11 mouse cellular contexts compared by ENCODE assay signal in genomic region chr5:140583732-140584368, GRCm38 (mm10). TPM values are rescaled to one million over a fixed set of nuclear protein-coding genes. Genes with fewer than 3 reads are reported as not detected.
DNase-seq lines count a peak whose midpoint lies in the region; ATAC-seq and TF ChIP-seq lines count a peak whose summit lies in the region.
"Had no signal": no experiment of that assay in that cellular context is flagged by ENCODE, and none has a peak within 500 bp of the region (broad histone marks: within the 10 kb centered on the region; RNA-seq: fewer than 3 reads in every experiment).

No protein-coding gene starts in this region.

- H3K9ac ChIP-seq in intestine, embryonic 15.5 days = no peak overlapping the region
- H3K9ac ChIP-seq in intestine, embryonic 16.5 days (ENCODE audit: low read depth, low read length) = no peak overlapping the region
- no peak overlapping the region for H3K9ac ChIP-seq in embryonic facial prominence, embryonic 14.5 days (ENCODE audit: low read depth, low read length)
- peak overlapping the region; percentile 41; the same call in 1 of the 2 replicates for H3K9ac ChIP-seq in hindbrain, embryonic 16.5 days (ENCODE audit: low read depth, low read length)
- no peak overlapping the region for H3K9ac ChIP-seq in midbrain, postnatal 0 days (replicated peaks; ENCODE audit: low read length, poor library complexity, severe bottlenecking)
- no peak overlapping the region for H3K9ac ChIP-seq in liver, postnatal 0 days (replicated peaks)

- H3K36me3 ChIP-seq in intestine, embryonic 15.5 days = no peaks in the 10 kb centered on the region
- no peaks in the 10 kb centered on the region for H3K36me3 ChIP-seq in intestine, embryonic 16.5 days (ENCODE audit: control insufficient read depth, insufficient read depth, low read length)
- no peaks in the 10 kb centered on the region for H3K36me3 ChIP-seq in embryonic facial prominence, embryonic 14.5 days (ENCODE audit: control insufficient read depth, insufficient read depth, low read length)
- H3K36me3 ChIP-seq in hindbrain, embryonic 16.5 days (ENCODE audit: control insufficient read depth, insufficient read depth, low read length) = no peaks in the 10 kb centered on the region
- H3K36me3 ChIP-seq in midbrain, postnatal 0 days (ENCODE audit: insufficient read depth, low read length) = no peaks in the 10 kb centered on the region
- no peaks in the 10 kb centered on the region for H3K36me3 ChIP-seq in liver, postnatal 0 days (replicated peaks; ENCODE audit: insufficient read depth, low read length)

- no peaks in the 10 kb centered on the region for H3K9me3 ChIP-seq in intestine, embryonic 15.5 days
- H3K9me3 ChIP-seq in intestine, embryonic 16.5 days (ENCODE audit: control insufficient read depth, low read length) = no peaks in the 10 kb centered on the region
- no peaks in the 10 kb centered on the region for H3K9me3 ChIP-seq in embryonic facial prominence, embryonic 14.5 days (ENCODE audit: control insufficient read depth, low read length)
- H3K9me3 ChIP-seq in hindbrain, embryonic 16.5 days (ENCODE audit: control insufficient read depth, low read length) = no peaks in the 10 kb centered on the region
- H3K9me3 ChIP-seq in midbrain, postnatal 0 days (ENCODE audit: low read length) = no peaks in the 10 kb centered on the region
- H3K9me3 ChIP-seq in liver, postnatal 0 days (ENCODE audit: low read length) = no peaks in the 10 kb centered on the region

- TF ChIP-seq EP300 in liver, postnatal 0 days (IDR thresholded peaks at IDR 0.05; ENCODE audit: low read depth) = no peak

- peaks cover 17% of the 10 kb centered on the region for H3K4me1 ChIP-seq in intestine, embryonic 15.5 days (replicated peaks)
- H3K4me1 ChIP-seq in intestine, embryonic 16.5 days (ENCODE audit: control insufficient read depth, insufficient read depth, low read length) = peaks cover 20% of the 10 kb centered on the region
- H3K4me1 ChIP-seq in embryonic facial prominence, embryonic 14.5 days (ENCODE audit: control insufficient read depth, insufficient read depth, low read length) = peaks cover 39% of the 10 kb centered on the region
- peaks cover 21% of the 10 kb centered on the region for H3K4me1 ChIP-seq in hindbrain, embryonic 16.5 days (ENCODE audit: control insufficient read depth, insufficient read depth, low read depth, low read length)
- H3K4me1 ChIP-seq in midbrain, postnatal 0 days (ENCODE audit: insufficient read depth, low read length) = peaks cover 12% of the 10 kb centered on the region
- H3K4me1 ChIP-seq in liver, postnatal 0 days (ENCODE audit: insufficient read depth) = no peaks in the 10 kb centered on the region

- TF ChIP-seq CTCF in midbrain, postnatal 0 days (IDR thresholded peaks at IDR 0.05) = no peak
- TF ChIP-seq CTCF in liver, postnatal 0 days (IDR thresholded peaks at IDR 0.05; ENCODE audit: low read depth) = no peak

- 53% methylated on average over 6 of the region's 6 CpGs for WGBS in intestine, embryonic 15.5 days
- 60% methylated on average over 6 of the region's 6 CpGs for WGBS in intestine, embryonic 16.5 days
- WGBS in embryonic facial prominence, embryonic 14.5 days = 46% methylated on average over 5 of the region's 6 CpGs
- WGBS in hindbrain, embryonic 16.5 days = 17% methylated on average over 6 of the region's 6 CpGs
- 27% methylated on average over 6 of the region's 6 CpGs for WGBS in midbrain, postnatal 0 days
- 71% methylated on average over 5 of the region's 6 CpGs for WGBS in liver, postnatal 0 days (ENCODE audit: insufficient replicate concordance)

- H3K27ac ChIP-seq in intestine, embryonic 15.5 days = no peak overlapping the region
- H3K27ac ChIP-seq in intestine, embryonic 16.5 days (ENCODE audit: low read length) = no peak overlapping the region
- H3K27ac ChIP-seq in embryonic facial prominence, embryonic 14.5 days (replicated peaks; ENCODE audit: low read depth, low read length) = peak overlapping the region; percentile 30
- H3K27ac ChIP-seq in hindbrain, embryonic 16.5 days (ENCODE audit: low read depth, low read length) = peak overlapping the region; percentile 23
- 0 out of 2 replicates have a peak overlapping the region, but pooled peaks have one; percentile 6 for H3K27ac ChIP-seq in midbrain, postnatal 0 days (ENCODE audit: low read depth, low read length)
- H3K27ac ChIP-seq in liver, postnatal 0 days (ENCODE audit: low read depth) = no peak overlapping the region

- no peak overlapping the region for H3K4me3 ChIP-seq in intestine, embryonic 15.5 days (replicated peaks)
- H3K4me3 ChIP-seq in intestine, embryonic 16.5 days (ENCODE audit: low read length) = no peak overlapping the region
- H3K4me3 ChIP-seq in embryonic facial prominence, embryonic 14.5 days (ENCODE audit: low read depth, low read length) = no peak overlapping the region
- H3K4me3 ChIP-seq in hindbrain, embryonic 16.5 days (ENCODE audit: low read length) = no peak overlapping the region
- no peak overlapping the region for H3K4me3 ChIP-seq in midbrain, postnatal 0 days (ENCODE audit: low read depth, low read length)
- no peak overlapping the region for H3K4me3 ChIP-seq in liver, postnatal 0 days (ENCODE audit: low read depth, low read length)

- 0 out of 2 replicates have a peak, but pooled peaks have one; percentile 32 for ATAC-seq in intestine, embryonic 15.5 days
- ATAC-seq in intestine, embryonic 16.5 days = no peak
- peak; percentile 13; the same call in 1 of the 2 replicates for ATAC-seq in embryonic facial prominence, embryonic 14.5 days (ENCODE audit: low read depth)
- peak; percentile 84 for ATAC-seq in hindbrain, embryonic 16.5 days
- peak; percentile 65 for ATAC-seq in midbrain, postnatal 0 days (ENCODE audit: low FRiP score)
- ATAC-seq in liver, postnatal 0 days = no peak

- H3K4me2 ChIP-seq in intestine, embryonic 15.5 days (replicated peaks) = no peak overlapping the region
- H3K4me2 ChIP-seq in intestine, embryonic 16.5 days (ENCODE audit: low read depth, low read length) = no peak overlapping the region
- H3K4me2 ChIP-seq in embryonic facial prominence, embryonic 14.5 days (ENCODE audit: low read depth, low read length) = no peak overlapping the region
- H3K4me2 ChIP-seq in hindbrain, embryonic 16.5 days (ENCODE audit: low read length) = no peak overlapping the region
- H3K4me2 ChIP-seq in midbrain, postnatal 0 days (ENCODE audit: low read depth, low read length, poor library complexity, severe bottlenecking) = no peak overlapping the region
- no peak overlapping the region for H3K4me2 ChIP-seq in liver, postnatal 0 days (ENCODE audit: low read depth, low read length)

- no peaks in the 10 kb centered on the region for H3K27me3 ChIP-seq in intestine, embryonic 15.5 days (replicated peaks)
- H3K27me3 ChIP-seq in intestine, embryonic 16.5 days (replicated peaks; ENCODE audit: control insufficient read depth, insufficient read depth, low read length) = no peaks in the 10 kb centered on the region
- no peaks in the 10 kb centered on the region for H3K27me3 ChIP-seq in embryonic facial prominence, embryonic 14.5 days (replicated peaks; ENCODE audit: control insufficient read depth, insufficient read depth, low read length)
- no peaks in the 10 kb centered on the region for H3K27me3 ChIP-seq in hindbrain, embryonic 16.5 days (replicated peaks; ENCODE audit: control insufficient read depth, insufficient read depth, low read length)
- no peaks in the 10 kb centered on the region for H3K27me3 ChIP-seq in midbrain, postnatal 0 days (ENCODE audit: insufficient read depth, low read length)
- no peaks in the 10 kb centered on the region for H3K27me3 ChIP-seq in liver, postnatal 0 days (ENCODE audit: insufficient read depth, low read length)
- H3K27me3 ChIP-seq: Patski had no signal

- DNase-seq in embryonic facial prominence, embryonic 14.5 days (ENCODE audit: low spot score) = peak; percentile 61
- peak; percentile 71 for DNase-seq in midbrain, postnatal 0 days (ENCODE audit: low spot score)
- DNase-seq in frontal cortex, postnatal 10 days (ENCODE audit: low spot score in 2 of 2) = no peak
- no peak for DNase-seq in liver, postnatal 0 days
- no peak for DNase-seq in B cell, adult 2 months
- DNase-seq: heart, adult 18-20 months had no signal

RNA-seq across cellular contexts. Expression of gene Grifin, which starts 19.0 kb away (rescaled TPM):
- 0.49 and 0.58 TPM in 2 replicates for polyA plus RNA-seq in intestine, embryonic 15.5 days (2015; fragmentation: Nextera tagmentation; extraction: Ambion mirVana)
- 0.70 and 0.80 TPM in 2 replicates for polyA plus RNA-seq in intestine, embryonic 16.5 days (2015; fragmentation: Nextera tagmentation; extraction: Ambion mirVana)
- not detected in 2 replicates for polyA plus RNA-seq in embryonic facial prominence, embryonic 14.5 days (2014; fragmentation: Nextera tagmentation; extraction: Ambion mirVana)
- polyA plus RNA-seq in hindbrain, embryonic 16.5 days (2015; fragmentation: Nextera tagmentation; extraction: Ambion mirVana) = 0.36 TPM in 1 of 2 replicates, not detected in the other
- total RNA-seq in midbrain, postnatal 0 days (2014; rRNA removed) = not detected in 2 replicates
- polyA plus RNA-seq in midbrain, postnatal 0 days (2015; fragmentation: Nextera tagmentation; extraction: Ambion mirVana) = 0.39 TPM in 1 of 2 replicates, not detected in the other
- polyA plus RNA-seq in liver, postnatal 0 days (2015; fragmentation: Nextera tagmentation; extraction: Ambion mirVana) = not detected in 2 replicates
- total RNA-seq: heart, adult 18-20 months had no signal
- polyA plus RNA-seq: intestine, embryonic 14.5 days had no signal

RNA-seq across cellular contexts. Expression of gene Lfng, which starts 23.3 kb away (rescaled TPM):
- 14.8 and 16.0 TPM in 2 replicates for polyA plus RNA-seq in intestine, embryonic 15.5 days (2015; fragmentation: Nextera tagmentation; extraction: Ambion mirVana)
- polyA plus RNA-seq in intestine, embryonic 16.5 days (2015; fragmentation: Nextera tagmentation; extraction: Ambion mirVana) = 11.9 and 13.4 TPM in 2 replicates
- polyA plus RNA-seq in embryonic facial prominence, embryonic 14.5 days (2014; fragmentation: Nextera tagmentation; extraction: Ambion mirVana) = 24.6 and 27.9 TPM in 2 replicates
- 27.1 and 30.2 TPM in 2 replicates for polyA plus RNA-seq in hindbrain, embryonic 16.5 days (2015; fragmentation: Nextera tagmentation; extraction: Ambion mirVana)
- 55.6 and 56.6 TPM in 2 replicates for total RNA-seq in midbrain, postnatal 0 days (2014; rRNA removed)
- polyA plus RNA-seq in midbrain, postnatal 0 days (2015; fragmentation: Nextera tagmentation; extraction: Ambion mirVana) = 20.1 and 22.5 TPM in 2 replicates
- 5.0 and 5.9 TPM in 2 replicates for polyA plus RNA-seq in liver, postnatal 0 days (2015; fragmentation: Nextera tagmentation; extraction: Ambion mirVana)

Comparison
In these comparisons a context has a peak if more than half of its experiments do, and no peak if none do; other contexts are left out.
1. ATAC-seq: peak in intestine, embryonic 15.5 days (single experiment), embryonic facial prominence, embryonic 14.5 days (single experiment), hindbrain, embryonic 16.5 days (single experiment) and midbrain, postnatal 0 days (single experiment); none in intestine, embryonic 16.5 days (single experiment) and liver, postnatal 0 days (single experiment).
2. H3K27ac ChIP-seq: peak in embryonic facial prominence, embryonic 14.5 days (single experiment), hindbrain, embryonic 16.5 days (single experiment) and midbrain, postnatal 0 days (single experiment); none in intestine, embryonic 15.5 days (single experiment), intestine, embryonic 16.5 days (single experiment) and liver, postnatal 0 days (single experiment).
3. DNase-seq: peak in embryonic facial prominence, embryonic 14.5 days (single experiment) and midbrain, postnatal 0 days (single experiment); none in frontal cortex, postnatal 10 days (0 of 2), liver, postnatal 0 days (single experiment) and B cell, adult 2 months (0 of 2).